Mouse (Mus musculus) cerebral cortex, adult 2 months (tissue): ENCODE results near the gene Tspan18.

Experiments
- WGBS: fragments of 180-500 bp; shearing (Covaris S2); methylation state at CpG from one replicate; pipeline ENCODE4 v1.1.7; 2018; 5-methylcytosine and 5-hydroxymethylcytosine counted together

Tspan18 gene

DNA sequence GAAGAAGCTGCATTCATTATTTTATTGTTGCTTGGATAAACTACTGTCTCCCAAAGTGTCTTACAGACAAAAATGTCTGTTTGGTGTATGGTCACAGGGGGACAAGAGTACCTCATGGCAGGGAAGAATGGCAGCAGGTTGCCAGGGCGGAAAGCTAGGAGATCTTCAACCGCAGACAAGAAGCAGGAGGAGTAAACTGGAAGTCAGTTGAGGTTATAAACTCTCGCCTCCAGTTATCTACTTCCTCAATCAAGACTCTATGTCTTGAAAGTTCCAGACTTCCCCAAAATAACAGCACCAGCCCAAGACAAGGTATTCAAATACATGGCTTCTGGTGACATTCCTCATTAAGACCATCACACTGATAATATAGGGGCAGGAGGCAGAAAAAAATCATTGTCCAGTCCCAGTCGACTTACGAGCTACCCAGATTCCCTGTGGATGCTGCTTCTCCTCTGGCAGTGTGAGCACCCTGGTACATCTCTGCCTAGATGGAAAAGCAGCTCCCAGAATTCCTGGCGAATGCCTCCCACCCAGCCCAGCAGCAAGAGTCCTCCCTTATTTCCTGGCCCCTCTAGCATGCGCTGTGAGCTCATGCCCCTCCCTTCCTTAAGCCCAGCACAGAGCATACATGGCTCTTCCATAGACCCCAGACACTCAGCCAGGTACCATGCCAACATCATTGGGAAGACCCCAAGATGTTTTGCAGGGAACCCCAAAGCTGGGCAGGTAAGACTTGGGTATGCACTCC, 172.2 kb downstream of the Tspan18 start:
- 85% methylated on average over 7 of the region's 7 CpGs for WGBS

DNA sequence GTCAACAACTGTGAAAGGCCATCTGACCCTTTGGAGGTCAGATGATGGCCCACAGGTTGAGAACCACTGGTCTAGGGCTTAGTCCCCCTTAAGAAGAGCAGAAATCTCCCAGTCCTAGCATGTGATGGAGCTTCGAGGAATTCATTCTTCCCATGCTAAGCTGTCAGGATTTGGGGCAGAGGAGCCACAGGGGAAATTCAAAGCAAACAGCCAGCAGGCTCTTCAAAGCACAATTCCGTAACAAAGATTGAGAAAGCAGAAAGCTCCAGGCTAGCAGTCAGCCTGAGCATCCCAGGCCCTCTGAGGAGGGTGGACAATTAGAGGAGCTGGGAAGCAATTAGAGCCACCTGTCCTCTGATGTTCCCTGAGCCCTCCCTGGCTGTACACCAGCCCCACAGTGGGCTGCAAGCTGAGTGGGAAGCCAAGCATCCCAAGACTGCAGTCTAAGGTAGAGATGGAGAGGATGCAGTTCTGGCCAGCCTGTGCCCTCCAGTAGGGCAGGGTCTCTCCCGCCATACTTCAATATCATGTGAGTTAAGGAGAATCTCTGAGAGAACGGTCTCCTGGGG, 173.8 kb downstream of the Tspan18 start:
- WGBS, result 92% methylated on average over 4 of the region's 4 CpGs

DNA sequence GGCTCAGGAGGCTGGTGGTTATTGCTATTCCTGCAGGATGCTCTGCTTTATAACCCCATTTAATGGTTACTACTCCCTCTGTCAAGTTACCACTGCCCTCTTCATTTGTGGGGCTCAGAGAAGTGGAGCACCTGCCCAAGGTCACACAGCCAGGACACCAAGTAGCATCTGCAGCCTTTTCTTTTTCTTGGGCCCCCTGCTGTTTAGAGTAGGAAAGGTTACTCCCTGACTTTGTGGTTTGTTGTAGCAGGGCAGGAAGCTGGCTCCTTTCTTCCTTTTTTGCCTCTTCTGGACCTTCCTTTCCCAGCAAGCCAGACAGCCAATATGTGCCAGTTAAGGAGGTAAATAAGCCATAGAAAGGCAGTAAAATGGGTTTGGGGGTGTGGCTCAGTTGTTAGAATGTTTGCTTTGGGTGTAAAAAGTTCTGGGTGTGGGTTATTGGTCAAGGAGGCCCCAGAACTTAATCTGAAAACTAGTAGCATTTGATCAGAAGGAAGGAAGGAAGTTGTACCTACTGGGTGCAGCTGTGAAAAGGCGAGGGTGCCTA, 179.7 kb downstream of the Tspan18 start:
- 88% methylated on average over 1 of the region's 1 CpGs for WGBS

DNA sequence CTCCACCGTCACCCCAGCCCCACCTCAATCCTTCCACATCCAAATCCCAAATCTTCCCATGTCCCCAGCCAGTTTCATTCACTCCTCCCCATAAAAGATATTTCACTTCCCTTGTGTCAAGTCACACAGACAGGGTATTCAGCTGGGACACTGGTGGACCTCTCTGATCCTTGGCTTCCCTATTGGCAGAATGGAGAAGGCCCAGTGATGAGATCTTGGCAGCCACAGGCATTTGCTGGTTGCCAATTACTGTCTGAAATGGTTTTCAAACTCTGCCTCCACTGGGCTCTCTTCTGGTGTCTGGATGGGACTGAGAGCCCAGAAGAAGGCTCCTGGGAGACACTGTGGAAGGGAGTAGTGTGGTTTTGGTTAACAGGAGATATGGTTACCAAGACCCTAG, 180.5 kb downstream of the Tspan18 start:
- 94% methylated on average over 1 of the region's 1 CpGs for WGBS

DNA sequence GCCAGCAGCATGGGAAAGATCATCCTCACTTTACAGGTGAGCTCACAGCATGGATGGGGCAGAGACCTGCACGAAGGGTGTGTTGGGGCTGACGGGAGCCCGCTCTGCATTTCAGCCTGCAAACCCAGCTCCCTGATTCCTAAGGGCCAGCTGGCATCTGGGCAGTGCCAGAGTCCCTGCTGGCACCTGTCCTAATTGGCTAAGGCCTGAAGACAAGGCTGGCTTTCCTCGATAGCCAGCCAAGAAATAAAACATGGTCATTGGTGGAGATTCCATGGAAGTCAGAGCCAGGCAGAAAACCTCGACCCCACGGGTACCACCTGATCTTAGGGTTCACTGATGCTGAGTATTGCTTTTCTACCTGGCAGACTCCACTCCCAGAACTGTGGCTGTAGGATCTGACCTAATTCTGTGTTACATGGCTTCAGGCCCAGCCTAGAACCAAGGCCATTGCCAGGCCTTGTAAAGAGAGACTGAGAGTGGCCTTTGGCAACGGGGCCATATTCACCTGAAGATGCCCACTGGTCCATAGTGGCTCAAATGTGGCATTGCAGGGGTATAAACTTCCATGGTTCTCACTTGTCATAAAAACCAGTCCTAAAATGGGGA, 181.3 kb downstream of the Tspan18 start:
- WGBS, result 55% methylated on average over 7 of the region's 7 CpGs

DNA sequence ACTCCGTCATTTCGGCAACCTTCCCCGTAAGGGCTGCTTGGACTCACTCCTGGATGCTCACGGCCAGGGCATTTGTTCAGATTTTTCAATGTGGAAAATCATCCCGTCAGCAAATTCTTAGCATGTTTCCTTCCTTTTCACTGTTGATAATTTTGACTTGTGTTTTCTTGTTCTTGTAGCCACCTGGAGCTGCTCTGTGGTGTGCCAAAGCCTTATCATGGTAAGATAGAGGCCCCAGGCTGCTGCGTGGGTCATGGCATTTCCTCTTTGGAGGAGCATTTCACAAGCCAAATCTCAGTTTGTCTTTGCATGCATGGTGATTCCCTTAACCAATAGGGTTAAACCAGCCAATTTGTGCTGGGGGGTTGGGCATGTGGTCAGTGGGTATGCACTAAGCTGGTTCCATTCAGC, 182.1 kb downstream of the Tspan18 start:
- 68% methylated on average over 6 of the region's 6 CpGs for WGBS
